Mouse (Mus musculus): ENCODE data around the gene Gng7. TPM values are rescaled to one million over a fixed set of nuclear protein-coding genes. Genes with fewer than 3 reads are reported as not detected.
A peak's percentile ranks its signal among the peaks of the same experiment; 100 is the strongest.

The Gng7 gene
- total RNA-seq, 2 experiments from 2014 or later, result 0.61 to 1.1 TPM

DNA sequence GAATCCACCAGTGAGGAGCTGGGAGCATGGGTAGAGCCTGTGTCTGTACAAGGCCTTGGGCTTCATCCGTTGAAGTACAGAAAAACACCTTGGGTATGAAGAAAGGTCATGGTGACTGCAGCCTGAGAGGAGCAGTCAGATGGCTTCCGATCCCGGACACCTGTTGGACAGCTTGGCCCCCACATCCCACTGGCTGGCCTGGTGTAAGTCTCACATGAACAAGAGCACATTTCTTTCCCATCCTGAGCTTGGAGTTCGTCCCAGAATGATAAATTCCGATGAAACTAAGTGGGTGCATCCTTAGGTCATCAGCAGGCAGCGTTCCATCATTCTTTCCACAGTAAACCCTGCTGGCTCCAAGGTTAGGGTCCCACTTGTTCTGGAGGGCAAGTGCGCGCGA is 71.0 kb downstream of the Gng7 start:
- DNase-seq, result no peak

DNA sequence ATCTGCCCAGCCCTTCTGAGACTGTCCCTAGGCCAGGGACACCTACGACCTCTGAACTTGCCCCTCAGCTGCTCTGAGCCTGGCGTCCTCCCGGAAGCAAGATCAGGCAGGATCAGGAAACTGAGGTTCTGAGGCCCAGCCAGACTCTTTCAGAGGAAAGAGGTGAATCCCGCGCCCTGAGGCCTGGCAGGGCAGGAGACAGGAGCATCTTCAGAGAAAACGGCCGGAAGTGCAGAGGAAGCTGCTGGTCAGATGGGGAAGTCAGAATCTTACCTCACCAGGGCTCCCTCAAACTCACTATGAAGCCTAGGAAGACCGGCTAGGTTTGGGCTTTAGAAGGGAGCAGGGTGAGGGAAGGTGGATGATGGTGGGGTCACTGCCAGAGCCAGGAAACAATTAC is 71.8 kb downstream of the Gng7 start:
- no peak for DNase-seq

DNA sequence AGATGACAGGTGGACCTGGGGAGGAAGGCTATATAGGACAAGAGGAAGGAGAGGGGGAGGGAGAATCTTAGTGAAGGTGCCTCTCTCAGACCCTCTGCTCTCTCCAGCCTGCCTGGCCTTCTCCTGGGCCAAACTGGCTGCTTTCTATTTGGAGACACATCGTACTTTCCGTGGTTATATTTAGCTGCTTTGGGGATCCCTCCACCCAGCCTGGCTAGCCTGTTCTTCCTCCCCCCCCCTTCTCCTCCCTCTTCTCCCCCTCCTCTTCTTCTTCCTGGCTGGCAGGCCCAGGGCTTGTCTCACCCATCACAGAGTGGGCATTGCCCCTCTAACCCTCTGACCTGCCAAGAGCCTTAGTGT is 73.8 kb downstream of the Gng7 start:
- DNase-seq, result no peak

DNA sequence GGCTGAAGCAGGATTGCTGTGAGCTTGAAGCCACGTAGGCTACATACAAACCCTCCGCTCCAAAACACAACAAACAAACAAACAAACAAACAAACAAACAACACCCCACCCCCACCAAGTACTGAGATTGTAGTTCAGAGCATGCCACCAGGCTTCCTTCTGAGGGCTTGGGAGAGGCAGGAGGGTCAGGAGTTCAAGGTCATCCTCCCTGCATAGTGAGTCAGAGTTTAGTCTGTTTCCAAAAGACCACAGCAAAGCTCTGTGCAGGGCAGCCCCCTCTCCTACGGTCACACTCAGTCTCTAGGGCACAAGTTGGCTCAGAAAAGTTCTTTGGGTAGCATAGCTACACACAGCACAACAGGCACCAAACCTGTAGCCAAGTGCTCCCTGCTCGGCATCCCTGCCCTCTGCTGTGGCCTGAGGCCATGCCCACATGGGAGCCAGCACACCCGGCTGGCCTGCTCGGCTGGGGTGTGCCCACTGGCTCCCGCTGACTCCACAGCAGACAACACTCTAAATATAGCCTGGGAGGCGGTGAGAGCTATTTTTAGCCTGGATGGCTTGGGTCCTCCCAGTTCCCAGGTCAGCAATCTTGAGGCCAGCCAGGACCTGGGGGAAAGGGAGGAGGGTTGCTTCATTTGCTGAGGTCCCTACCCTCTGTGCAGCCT is 74.3 kb downstream of the Gng7 start:
- peak; percentile 92 for DNase-seq

DNA sequence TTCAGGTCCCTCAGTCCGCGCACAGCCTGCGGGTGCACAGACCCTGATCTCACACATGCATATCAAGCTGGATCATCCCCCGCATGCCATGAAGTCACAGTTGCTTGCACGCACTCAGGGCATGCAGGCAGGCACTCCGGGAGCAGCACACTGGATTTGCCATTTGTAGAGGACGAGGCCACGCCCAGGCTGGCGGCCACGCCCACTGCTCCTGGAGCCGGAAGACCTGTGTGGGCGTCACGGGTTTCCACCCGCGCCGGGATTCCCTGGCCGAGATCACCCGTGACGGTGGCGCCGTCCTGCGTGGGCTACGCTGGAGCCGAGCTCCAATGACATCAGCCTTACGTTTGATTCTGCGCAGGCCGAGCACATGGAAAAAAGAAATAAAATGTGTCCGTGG is 75.1 kb downstream of the Gng7 start:
- peak; percentile 82 for DNase-seq

DNA sequence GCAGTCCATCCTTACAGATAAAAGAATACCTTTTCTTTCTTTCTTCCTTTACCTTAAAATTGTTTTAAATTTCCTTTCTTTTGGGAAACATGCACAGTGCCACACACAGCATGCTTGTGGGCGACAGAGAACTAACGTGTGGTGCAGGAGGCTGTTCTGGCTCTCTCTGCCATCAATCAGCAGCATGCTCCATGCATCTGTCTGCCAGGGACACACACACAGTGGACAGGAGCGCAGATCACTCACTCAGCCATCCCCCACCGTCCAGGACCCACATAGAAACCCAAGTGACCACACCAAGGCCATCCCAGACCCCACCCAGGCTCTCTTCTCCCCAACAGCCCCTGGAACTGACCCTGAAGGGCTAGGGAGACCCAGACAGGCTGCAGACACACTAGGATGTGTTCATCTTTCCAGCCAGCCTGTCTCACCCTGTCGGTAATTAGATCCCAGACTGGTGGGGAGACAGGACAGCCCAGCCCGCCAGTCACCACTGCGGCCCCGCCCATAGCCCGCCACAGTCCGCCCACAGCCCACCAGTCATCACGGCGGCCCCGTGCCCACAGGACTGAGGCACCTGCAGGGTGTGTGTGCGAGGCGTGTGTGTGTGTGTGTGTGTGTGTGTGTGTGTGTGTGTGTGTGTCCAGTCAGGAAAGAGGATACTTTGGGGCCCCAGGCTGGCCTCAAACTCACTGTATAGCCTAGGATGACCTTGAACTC is 75.8 kb downstream of the Gng7 start:
- no peak for DNase-seq

DNA sequence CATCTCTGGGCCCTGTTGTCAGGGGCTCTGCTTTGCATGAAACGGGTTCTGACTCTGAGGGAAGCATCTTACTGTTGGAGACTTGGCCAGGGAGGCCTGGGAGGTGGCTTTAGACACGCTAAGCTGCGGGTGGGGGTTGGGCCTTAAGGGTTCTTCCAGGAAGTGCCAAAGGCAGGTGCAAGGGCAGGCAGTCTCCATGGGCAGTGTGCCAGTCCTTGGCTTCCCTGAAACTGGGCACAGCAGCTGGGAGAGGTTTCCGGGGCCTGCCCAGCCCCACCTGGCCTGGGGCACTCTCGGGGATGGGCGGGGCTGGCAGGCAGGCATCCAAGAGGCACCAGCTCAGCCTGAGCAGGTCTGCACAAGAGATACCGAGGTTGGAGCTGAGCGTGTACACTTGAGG is 77.1 kb downstream of the Gng7 start:
- DNase-seq, result peak; percentile 76

DNA sequence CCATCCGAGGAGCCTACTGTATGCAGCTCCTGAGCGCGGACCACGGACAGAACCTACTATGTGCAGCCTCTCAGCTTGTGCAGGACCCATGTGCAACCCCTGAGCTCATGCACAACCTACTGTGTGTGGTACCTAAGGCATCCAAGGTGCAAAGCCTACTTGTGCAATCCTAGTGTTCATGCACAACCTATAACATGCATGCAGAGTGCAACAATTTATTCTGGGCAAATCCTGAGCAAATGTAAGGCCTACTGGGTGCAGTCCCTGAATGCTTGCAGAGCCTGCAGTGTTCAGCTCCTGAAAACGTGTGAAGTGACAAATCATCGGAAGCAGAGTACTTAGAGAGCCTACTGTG is 78.0 kb downstream of the Gng7 start:
- DNase-seq, result no peak

DNA sequence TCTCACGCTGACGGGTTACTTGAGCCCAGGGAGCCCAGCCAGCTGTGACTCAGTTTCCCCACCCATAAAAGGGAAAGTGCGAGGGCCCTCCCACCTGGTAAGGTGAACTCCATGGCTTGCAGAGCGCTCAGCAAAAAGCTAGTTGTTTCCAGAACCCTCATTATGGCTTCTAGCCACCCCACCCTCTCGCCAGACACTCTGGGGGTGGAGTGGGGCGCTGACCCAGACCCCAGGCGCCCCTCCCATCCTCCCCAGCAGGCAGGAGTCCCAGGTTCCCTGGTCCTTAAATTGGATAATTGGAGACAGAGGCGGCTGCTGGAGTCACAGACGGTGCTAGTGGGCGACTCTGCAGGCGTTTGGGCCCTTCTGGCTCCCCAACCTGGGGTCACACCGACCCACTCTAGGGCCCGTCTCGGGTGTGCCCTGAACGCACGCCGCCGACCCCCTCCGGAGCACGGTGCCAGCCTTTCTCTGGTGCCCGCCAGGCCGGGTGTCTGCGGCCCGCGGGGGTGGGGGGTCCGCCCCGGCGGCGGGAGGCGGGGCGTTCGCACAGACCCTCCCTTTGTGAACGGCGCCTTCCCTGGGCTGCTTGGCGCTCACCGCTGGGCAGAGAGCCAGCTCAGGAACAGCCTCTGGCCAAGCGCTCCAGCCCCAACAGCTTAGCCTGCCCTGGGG is 78.5 kb downstream of the Gng7 start:
- peak; percentile 73 for DNase-seq

DNA sequence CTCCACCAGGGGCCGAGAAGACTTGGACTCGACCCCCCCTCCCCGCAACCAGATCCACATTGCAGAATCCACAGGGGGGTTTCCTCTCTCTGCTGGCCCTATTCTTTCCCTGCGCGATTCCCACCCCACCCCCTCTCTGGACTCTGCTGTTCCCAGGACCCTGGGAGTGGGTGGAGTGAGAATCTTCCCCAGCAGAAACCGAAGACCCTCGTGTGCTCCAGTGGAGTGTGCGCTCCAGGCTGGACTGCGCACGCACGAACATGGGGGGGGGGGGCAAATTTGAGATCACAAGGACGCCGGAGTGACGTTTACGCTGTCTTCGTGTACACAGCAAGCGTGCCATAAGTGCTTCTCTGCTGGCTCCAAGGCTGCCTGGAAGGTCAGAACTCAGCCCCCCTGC is 79.0 kb downstream of the Gng7 start:
- DNase-seq, result no peak

DNA sequence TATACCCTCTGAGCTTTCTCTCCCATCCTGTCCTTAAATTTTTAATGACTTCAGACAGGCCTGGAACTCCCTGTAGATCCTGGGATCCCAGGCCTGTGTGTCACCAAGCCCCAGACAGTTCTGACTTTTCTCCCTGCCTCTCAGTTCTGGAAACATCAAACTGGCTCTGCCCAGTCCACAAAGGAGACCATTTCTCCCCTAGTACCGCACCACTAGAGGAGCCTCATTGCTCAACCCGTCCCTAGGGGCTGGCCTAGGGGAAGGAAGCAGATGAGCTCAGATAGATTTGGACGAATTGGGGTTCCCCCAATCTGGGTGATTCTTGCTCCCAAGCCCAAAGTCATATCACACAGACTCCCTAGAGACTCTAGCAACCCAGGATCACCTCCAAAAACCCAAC is 79.5 kb downstream of the Gng7 start:
- DNase-seq, result no peak

DNA sequence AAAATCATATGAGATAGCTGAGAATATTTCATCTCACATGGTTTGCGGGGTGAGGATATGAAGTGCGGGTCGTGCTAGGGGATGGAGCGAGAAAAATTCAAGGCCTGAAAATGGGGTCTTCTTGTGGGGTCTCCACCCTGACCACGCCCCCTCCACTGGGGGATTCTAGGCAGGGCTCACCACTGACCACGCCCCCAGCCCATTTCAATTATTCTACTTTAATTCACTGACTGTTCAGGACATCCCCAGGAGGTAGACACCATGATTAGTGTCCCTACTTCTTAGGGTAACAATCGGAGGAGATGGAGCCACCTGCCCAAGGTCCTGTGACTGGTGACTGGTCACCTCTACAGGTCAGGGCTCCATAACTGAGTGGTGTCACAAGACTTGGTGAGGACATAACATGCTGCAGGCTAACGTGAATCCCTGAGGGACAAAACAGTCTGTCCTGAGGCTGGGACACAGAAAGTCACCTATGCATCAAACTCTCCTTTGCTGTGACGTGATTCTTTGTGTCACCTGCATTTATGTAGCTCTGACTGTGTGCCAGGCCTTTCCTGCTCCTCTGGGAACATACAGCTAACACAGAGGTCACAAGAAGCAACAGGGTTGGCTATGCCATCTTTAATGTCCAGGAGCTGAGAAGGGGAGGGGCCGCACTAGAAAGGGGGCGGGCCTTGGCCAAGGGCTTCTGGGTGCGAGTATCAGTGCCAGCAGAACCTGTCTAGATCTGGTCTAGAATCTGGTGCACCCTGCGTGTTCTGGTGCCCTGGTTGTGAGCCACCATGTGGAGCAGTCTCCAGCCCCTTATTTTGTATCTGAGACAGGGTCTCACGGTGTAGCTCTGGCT is 80.4 kb downstream of the Gng7 start:
- no peak for DNase-seq

DNA sequence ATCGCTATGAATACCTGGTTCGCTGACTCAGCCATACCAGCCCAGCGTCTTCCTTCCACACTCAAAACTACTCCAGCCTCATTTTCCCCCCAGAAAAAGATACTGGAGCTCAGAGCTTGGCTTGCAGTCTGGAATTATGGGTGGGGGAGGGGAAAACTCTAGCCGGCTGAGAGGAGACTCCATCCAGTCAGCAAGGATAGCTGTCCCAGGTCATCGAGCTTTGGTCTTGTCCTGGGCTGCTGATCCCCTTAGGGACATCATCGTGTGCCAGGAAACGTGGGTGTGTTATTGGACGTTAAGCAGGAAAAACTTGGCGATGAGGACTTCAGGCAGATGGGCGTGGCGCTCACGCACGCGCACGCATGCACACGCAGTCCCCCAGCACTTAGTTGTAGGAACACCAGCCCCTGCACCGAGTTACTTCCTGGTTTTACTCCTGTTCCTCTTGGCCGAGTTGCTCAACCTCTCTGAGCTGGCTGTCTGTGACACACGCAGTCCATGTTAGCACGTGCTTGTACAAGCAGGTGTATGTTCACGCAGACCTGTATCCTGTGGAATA is 81.2 kb downstream of the Gng7 start:
- peak; percentile 46 for DNase-seq

DNA sequence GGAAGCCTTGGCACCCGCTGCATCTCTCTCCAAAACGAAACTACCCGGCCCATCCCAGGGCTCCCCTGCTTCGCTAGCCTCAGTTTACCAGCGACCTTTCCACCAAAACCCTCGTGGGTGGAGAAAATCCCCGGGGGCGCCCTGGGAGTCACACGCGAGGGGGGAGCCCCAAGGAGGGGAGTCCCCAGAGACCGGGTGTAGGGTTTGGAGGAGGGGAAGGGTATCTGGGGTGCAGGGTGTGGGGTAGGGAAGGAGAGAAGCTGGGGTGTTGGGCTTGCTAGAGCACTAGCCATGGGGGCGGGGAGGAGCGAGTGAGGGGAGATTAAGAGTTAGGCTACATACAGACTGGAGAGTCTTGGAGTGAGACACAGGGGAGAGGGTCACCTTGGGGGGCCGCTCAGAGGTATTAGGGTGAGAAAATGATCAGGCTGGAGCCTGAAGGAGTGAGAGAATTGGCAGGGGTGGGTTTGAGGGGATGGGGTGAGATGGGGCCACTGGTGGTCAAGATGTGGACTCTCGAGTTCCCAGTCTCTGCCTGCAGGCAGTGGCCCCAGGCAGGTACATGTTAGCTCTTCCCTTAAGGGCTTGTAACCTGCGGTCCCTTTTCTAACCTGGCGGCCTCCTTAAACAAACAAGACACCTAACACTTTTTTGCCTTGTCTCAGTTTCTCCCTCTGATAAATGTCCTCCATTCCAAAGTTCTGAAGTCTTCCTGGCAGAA is 81.9 kb downstream of the Gng7 start:
- DNase-seq, result no peak

DNA sequence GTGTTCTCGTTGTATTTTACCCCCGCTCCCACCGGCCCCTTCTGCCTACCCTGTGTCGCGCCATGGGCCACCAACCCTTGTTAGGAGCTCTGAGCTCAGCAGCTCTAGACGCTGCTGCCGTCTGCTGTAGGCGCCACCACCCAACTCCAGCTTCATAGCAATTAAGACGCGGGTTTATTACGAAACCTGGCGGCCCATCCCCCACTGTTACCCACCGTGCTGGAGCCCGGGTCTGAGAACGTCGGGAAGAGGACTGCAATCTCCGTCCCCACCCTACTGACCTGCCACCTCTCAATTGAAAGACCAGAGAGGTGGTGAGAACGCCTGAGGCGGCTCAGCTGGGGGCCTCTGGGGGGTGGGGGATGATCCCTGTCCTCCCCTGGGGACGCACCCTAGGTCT is 82.5 kb downstream of the Gng7 start:
- no peak for DNase-seq

DNA sequence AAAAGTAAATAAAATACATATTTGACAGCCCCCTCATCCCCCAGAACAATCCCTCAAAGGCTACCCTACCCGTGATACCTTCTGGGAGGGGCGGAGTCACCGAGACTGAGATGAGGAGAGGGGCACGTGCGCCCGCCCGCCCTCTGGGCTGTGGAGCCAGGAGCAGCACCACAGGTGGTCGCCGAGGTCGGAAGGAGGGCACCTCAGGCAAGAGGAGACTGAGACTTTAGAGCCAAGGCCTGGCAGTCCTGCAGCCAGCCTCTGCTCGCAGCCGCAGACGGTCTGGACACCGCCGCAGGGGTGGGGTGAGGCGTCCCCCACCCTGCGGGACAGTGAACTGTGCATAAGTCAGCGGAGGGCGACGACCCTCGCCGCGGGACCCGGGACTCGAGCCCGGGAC is 83.0 kb downstream of the Gng7 start:
- DNase-seq, result no peak

DNA sequence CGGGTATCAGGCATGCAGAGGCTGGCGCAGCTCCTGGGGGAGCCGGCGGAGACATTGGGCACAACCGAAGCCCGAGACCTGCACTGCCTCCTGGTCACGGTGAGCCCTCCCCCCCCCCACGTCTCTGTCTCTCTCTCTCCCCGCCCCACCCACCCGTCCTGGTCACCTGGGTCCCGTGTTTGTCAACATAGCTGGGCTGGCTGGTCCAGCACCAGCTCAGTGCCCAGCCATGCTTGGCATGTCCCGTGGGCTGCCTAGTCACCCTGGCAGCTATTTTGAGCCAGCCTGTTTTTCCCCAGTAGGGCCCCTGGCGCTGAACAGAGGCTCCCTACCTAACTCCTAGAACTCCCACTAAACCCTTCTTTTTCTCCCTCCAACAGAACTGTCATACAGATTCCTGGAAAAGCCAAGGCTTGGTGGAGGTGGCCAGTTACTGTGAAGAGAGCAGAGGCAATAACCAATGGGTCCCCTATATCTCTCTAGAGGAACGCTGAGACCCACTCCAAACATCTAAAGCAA is 83.5 kb downstream of the Gng7 start:
- peak; percentile 80 for DNase-seq

DNA sequence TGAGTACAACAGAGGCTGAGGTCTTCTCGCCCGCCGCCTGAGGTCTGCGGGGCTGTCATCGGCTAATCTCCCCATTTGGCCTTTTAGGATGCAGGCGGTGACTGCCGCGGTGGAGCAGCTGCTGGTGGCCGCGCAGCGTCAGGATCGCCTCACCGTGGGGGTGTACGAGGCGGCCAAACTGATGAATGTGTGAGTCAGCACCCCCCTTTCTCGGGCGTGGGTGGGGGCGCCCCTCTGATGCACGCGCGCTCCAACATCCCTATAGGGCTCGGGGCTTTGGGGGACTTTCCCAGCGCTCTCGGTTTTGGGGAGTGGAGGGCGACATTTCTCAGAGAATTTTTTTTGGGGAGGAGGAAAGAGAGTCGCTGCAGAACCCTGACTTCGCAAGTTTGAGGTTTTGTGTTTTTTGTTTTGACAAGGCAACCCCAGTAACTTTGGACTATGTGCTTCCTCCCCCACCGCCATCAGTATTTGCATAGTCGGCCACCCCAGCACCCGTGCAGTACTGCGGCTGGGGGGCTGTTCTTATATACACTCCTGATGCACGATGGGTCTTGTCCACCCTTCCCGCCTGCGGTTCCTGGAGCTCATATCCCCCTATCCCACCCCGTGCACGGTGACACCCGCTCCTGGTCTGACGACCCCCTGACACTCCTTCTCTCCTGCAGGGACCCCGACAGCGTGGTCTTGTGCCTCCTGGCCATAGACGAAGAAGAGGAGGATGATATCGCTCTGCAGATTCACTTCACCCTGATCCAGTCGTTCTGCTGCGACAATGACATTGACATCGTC is 84.2 kb downstream of the Gng7 start:
- DNase-seq, result peak; percentile 63

DNA sequence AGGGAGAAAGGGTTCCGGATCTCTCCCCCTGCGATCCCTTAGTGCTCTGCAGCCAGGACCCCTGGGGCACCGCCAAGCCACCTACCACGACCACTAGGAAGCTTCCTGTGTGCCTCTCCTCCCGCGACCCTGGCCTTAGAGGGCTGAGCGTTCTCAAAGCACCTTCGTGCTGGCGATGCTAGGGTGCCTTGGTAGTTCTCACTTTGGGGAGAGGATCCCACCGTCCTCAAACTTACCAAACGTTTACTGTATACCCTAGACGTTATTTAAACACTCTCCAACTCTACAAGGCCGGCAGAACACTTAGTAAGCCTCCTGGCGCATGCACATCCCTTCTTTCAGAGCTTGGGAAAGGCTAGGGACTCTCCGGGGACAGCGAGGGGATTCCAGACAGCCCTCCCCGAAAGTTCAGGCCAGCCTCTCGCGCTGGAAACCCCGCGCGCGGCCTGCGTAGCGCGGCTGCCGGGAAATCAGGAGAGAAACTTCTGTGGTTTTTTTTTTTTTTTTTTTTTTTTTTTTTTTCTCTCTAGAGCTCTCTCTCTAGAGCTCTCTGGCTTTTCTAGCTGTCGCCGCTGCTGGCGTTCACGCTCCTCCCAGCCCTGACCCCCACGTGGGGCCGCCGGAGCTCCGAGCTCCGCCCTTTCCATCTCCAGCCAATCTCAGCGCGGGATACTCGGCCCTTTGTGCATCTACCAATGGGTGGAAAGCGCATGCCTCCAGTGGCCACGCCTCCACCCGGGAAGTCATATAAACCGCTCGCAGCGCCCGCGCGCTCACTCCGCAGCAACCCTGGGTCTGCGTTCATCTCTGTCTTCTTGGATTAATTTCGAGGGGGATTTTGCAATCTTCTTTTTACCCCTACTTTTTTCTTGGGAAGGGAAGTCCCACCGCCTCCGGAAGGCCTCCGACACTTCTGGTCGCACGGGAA is 85.2 kb downstream of the Gng7 start, which contains the start of gene Gadd45b:
Gene Gadd45b, plus strand, starts transcription at position 775 of the 928 bp plus-strand sequence.
- peak; percentile 99 for DNase-seq

Data from gastrocnemius, postnatal 25 days (tissue).